Mouse (Mus musculus) stomach, embryonic 15.5 days (tissue): Measurements from ENCODE around the gene Nfe2l2. TPM values are rescaled to one million over a fixed set of nuclear protein-coding genes. Genes with fewer than 3 reads are reported as not detected.
"Not testable (repeated sequence)": the region's sequence is repeated elsewhere in the genome, so short reads cannot be mapped to it uniquely, and the experiment has no call there.

Experiments used
- ATAC-seq: fragments of 200-750 bp; cut with Nextera tagmentation; 2 replicates; pipeline ENCODE4 v1.8.0; 2017; ENCODE audit warnings: low read depth, moderate number of reproducible peaks, moderate TSS enrichment; ENCODE audit not compliant: insufficient read depth, low FRiP score
- H3K27ac ChIP-seq: fragments of 300-500 bp; sonication (generic); 2 replicates; pipeline ENCODE4 v1.5.1; 2015; ENCODE audit warnings: mild to moderate bottlenecking, inconsistent platforms
- H3K27me3 ChIP-seq: fragments of 300-500 bp; sonication (generic); replicated peaks from 2 replicates; pipeline ENCODE4 v1.6.1; 2015; ENCODE audit warnings: inconsistent platforms
- H3K36me3 ChIP-seq: fragments of 300-500 bp; sonication (generic); 2 replicates; pipeline ENCODE4 v1.6.1; 2015; ENCODE audit warnings: inconsistent platforms
- H3K4me1 ChIP-seq: fragments of 300-500 bp; sonication (generic); 2 replicates; pipeline ENCODE4 v1.6.1; 2015; ENCODE audit warnings: inconsistent platforms
- H3K4me2 ChIP-seq: fragments of 300-500 bp; sonication (generic); 2 replicates; pipeline ENCODE4 v1.6.1; 2015; ENCODE audit warnings: mild to moderate bottlenecking, inconsistent platforms
- H3K4me3 ChIP-seq: fragments of 300-500 bp; sonication (generic); replicated peaks from 2 replicates; pipeline ENCODE4 v1.5.1; 2015; ENCODE audit warnings: inconsistent platforms
- H3K9ac ChIP-seq: fragments of 300-500 bp; sonication (generic); 2 replicates; pipeline ENCODE4 v1.6.1; 2015; ENCODE audit warnings: inconsistent platforms
- H3K9me3 ChIP-seq: fragments of 300-500 bp; sonication (generic); 2 replicates; pipeline ENCODE4 v1.6.1; 2016; ENCODE audit warnings: inconsistent platforms
- WGBS: fragments of 180-500 bp; shearing (Covaris S2); methylation state at CpG from one replicate; pipeline ENCODE4 v1.1.7; 2015; 5-methylcytosine and 5-hydroxymethylcytosine counted together
- polyA plus RNA-seq: library from polyadenylated mRNA; unstranded; fragments of >200 nt; fragmentation: Nextera tagmentation; extraction: Ambion mirVana; gene quantifications from 2 replicates; pipeline ENCODE4 v1.2.1, GENCODE M21; 2015

The Nfe2l2 gene
- polyA plus RNA-seq, 1 experiment from 2014 or later, result 93.9 TPM

DNA sequence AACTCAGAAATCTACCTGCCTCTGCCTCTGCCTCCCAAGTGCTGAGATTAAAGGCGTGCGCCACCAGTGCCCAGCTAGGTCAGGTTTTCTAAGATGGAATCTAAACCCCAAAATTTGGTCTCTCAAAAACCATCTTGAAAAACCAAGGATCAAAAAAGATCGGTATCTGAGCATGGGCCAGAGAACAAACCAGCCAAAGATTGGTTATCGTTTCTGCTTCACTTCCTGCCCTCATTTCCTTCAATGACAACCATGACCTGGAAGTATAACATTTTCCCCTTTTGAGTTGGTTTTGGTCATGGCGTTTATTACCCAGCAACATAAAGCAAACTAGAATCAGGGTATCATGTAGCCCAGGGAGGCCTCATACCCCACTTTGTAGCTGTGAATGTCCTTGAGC, 47.5 kb downstream of the Nfe2l2 start:
- Histone ChIP-seq H3K4me2 (no peak overlapping the region), H3K9me3 (no peaks in the 10 kb centered on the region), H3K4me1 (peaks cover 10% of the 10 kb centered on the region; the same call in 1 of the 2 replicates), H3K27me3 (no peaks in the 10 kb centered on the region), H3K4me3 (no peak overlapping the region), H3K9ac (no peak overlapping the region), H3K36me3 (no peaks in the 10 kb centered on the region), H3K27ac (peak overlapping the region; percentile 96)
- ATAC-seq, result no peak
- 89% methylated on average over 5 of the region's 5 CpGs for WGBS

DNA sequence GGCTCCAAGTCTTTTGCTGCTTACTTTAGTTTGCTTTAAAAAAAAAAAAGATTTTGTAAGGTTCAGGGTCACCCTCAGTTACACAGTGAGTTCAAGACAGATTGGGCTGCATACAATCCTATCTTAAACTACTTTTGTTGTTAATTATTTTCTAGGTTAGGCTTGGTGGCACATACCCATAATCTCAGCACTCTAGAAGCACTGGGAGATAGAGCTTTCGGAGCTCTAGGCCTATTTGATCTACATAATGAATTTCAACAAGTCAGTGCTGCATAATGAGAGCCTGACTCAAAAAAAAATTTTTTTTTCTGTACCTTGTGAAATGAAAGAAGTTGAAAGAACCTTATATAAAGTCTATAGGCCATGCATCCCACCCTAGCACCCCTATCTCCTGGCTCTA, 49.8 kb downstream of the Nfe2l2 start:
- H3K27ac ChIP-seq, result no peak overlapping the region
- no peak overlapping the region for H3K9ac ChIP-seq
- H3K27me3 ChIP-seq, result no peaks in the 10 kb centered on the region
- no peaks in the 10 kb centered on the region for H3K36me3 ChIP-seq
- peaks cover 4% of the 10 kb centered on the region; the same call in 1 of the 2 replicates for H3K4me1 ChIP-seq
- H3K4me3 ChIP-seq, result no peak overlapping the region
- no peaks in the 10 kb centered on the region for H3K9me3 ChIP-seq
- WGBS, result 76% methylated on average over 1 of the region's 1 CpGs
- ATAC-seq, result no peak
- no peak overlapping the region for H3K4me2 ChIP-seq

DNA sequence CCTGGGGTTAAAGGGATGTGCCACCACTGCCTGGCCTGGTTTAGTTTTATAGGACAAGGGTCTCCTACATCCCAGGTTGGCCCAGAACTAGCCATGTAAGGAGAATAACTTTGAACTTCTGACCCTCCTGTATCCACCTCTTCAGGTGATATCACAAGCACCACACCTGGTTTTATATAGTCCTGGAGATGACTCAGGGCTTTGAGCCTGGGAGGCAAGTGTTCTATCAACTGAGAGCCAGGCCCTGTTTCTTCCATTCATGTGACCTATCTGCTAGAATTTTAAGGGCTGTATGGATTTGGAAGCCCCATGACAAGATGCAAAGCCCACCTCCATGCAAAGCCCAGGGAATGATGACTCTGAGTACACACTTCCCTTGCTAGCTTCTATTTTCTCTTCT, 51.3 kb downstream of the Nfe2l2 start:
- no peak overlapping the region for H3K9ac ChIP-seq
- no peak for ATAC-seq
- H3K27ac ChIP-seq, result no peak overlapping the region
- H3K4me1 ChIP-seq, result peaks cover 4% of the 10 kb centered on the region; the same call in 1 of the 2 replicates
- no peaks in the 10 kb centered on the region for H3K36me3 ChIP-seq
- H3K9me3 ChIP-seq, result no peaks in the 10 kb centered on the region
- H3K27me3 ChIP-seq, result no peaks in the 10 kb centered on the region
- H3K4me2 ChIP-seq, result no peak overlapping the region
- no peak overlapping the region for H3K4me3 ChIP-seq

DNA sequence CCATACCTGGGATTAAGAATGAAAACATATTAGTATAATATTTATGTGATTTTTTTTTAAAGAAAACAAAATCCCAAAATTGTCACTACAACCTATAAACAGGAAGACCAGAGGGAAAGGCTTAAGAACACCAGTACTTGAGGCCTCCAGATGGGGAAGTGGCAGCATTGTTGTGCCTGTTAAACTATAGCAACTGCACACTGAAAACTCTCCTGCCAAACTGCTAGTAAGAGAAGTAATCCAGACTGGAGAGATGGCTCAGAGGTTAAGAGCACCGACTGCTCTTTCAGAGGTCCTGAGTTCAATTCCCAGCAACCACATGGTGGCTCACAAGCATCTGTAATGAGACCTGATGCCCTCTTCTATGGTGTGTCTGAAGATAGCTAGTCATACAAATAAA, 54.0 kb downstream of the Nfe2l2 start:
- H3K27me3 ChIP-seq, result no peaks in the 10 kb centered on the region
- H3K4me3 ChIP-seq, result no peak overlapping the region
- WGBS, result 89% methylated on average over 1 of the region's 1 CpGs
- H3K4me1 ChIP-seq, result no peaks in the 10 kb centered on the region
- no peaks in the 10 kb centered on the region for H3K9me3 ChIP-seq
- ATAC-seq, result no peak
- H3K27ac ChIP-seq, result no peak overlapping the region
- H3K36me3 ChIP-seq, result no peaks in the 10 kb centered on the region
- no peak overlapping the region for H3K4me2 ChIP-seq
- H3K9ac ChIP-seq, result no peak overlapping the region

DNA sequence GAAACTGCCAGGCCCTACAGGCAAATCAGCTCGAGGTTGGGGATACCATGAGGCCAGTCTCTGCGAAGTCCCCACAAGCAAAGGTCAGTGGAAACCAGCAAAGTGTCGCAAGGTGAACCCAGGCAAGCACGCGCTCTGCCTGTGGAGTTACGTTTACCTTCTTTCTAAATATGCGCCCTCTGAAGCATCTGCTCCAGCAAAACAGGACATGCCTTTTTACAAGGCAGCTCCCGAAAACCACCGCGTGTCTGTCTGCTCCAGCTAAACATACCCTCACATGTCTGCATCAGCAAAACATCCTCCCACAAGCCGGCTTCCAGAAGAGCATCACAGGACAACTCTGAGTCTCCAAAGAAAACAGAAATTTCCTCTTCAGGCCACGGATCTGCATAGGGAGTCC, 59.2 kb downstream of the Nfe2l2 start:
- H3K4me1 ChIP-seq, result 0 out of 2 replicates have a peak, but pooled peaks cover 3% of the 10 kb centered on the region
- H3K36me3 ChIP-seq, result no peaks in the 10 kb centered on the region
- H3K4me3 ChIP-seq, result no peak overlapping the region
- H3K4me2 ChIP-seq, result no peak overlapping the region
- H3K27ac ChIP-seq, result no peak overlapping the region
- H3K27me3 ChIP-seq, result no peaks in the 10 kb centered on the region
- ATAC-seq, result no peak
- no peaks in the 10 kb centered on the region for H3K9me3 ChIP-seq
- H3K9ac ChIP-seq, result no peak overlapping the region
- WGBS, result 94% methylated on average over 12 of the region's 12 CpGs

DNA sequence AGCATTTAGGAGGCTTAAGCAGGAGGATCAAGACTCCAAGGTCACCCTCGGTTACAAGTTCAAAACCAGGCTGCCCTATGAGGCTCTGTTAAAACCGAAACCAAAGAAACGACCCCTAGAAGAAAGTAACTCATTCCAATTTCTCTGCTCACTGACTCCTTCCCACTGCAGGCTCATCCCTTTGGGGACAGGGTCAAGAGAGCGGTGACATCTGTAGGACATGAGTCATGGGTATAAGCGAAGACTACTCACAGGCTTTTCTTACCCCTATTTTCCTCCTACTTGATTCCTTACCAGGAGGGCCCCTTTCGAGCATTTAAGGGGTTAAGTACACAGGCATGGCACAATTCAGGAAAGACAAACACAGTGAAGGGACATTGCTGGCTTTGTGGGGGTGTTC, 60.5 kb downstream of the Nfe2l2 start:
- no peak for ATAC-seq
- Histone ChIP-seq H3K27ac (no peak overlapping the region), H3K36me3 (no peaks in the 10 kb centered on the region), H3K4me3 (no peak overlapping the region), H3K9me3 (no peaks in the 10 kb centered on the region), H3K4me2 (no peak overlapping the region), H3K9ac (no peak overlapping the region), H3K27me3 (no peaks in the 10 kb centered on the region), H3K4me1 (0 out of 2 replicates have a peak, but pooled peaks cover 3% of the 10 kb centered on the region)
- WGBS, result 81% methylated on average over 6 of the region's 6 CpGs

DNA sequence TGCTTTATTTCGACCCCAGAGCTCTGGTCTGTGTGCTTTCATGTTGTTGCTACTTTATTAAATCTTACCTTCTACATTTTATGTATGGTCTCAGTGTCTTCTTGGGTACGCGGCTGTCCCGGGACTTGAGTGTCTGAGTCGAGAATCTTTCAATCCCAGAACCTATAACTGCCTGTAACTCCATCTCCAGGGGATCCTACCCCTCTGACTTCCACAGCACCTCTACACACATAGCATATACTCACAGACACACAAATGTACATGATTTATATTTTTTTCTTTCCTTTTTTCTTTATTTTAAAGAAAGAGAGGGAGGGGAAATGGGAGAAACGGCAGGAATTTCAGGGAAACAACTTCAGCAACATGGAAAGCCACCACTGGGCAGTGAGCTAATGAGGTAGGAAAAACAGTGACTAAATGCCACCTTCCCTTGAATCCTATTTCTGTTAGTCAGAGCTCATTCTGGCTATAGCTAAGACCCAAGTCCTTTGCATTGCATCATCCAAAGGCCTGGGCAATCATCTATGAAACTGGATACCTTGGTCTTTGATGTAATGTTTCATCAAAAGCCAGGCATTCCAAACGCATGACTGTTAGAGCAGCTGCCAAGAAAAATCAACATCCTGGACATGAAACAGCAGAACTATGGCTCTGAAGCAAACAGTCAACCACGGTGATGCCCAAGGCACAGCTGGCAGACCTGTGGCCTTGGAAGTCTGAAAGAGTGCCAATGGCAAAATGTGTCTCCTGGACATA, 61.5 kb downstream of the Nfe2l2 start:
- Histone ChIP-seq H3K27me3 (no peaks in the 10 kb centered on the region), H3K36me3 (no peaks in the 10 kb centered on the region), H3K4me3 (no peak overlapping the region), H3K9ac (no peak overlapping the region), H3K4me2 (no peak overlapping the region), H3K27ac (peak overlapping the region; percentile 54; the same call in 1 of the 2 replicates), H3K4me1 (0 out of 2 replicates have a peak, but pooled peaks cover 3% of the 10 kb centered on the region), H3K9me3 (no peaks in the 10 kb centered on the region)
- 62% methylated on average over 8 of the region's 8 CpGs for WGBS
- peak; percentile 77 for ATAC-seq

DNA sequence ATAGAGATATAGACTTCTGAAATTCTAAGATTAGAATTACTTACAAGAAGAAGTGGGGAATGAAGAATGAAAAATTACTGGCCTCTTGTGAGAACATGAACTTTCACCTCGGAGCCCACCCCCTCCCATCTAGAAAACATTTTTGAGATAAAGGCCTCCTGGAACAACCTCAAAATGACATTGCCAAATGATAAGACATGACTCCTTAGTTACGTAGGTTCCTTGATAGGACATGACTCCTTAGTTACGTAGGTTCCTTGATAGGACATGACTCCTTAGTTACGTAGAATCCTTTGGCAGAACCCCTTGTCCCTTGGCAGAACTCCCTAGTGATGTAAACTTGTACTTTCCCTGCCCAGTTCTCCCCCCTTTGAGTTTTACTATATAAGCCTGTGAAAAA, 62.1 kb downstream of the Nfe2l2 start:
- H3K4me2 ChIP-seq, H3K4me3 ChIP-seq, H3K9ac ChIP-seq, H3K27ac ChIP-seq, H3K4me1 ChIP-seq, ATAC-seq, H3K27me3 ChIP-seq, H3K36me3 ChIP-seq, H3K9me3 ChIP-seq: not testable (repeated sequence)
- 49% methylated on average over 4 of the region's 4 CpGs for WGBS

DNA sequence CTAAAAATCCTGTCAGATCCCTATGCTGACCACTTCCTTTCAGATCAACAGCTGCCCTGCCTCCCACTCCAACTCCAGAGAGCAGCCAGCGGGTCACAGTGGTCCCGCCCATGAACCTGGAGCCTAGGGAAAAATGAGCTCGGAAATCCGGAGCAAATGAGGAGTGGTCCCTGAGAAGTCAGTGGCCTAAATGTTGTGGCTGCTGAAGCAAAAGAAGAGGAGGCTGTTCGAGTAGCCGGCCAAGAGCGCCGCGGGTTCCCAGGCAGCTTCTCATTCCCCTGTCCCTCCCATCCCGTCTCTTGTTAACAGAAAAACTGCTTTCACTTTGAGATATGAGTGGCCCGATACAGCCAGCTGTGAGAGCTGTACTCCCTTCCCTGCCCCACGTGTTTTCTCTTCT, 64.9 kb downstream of the Nfe2l2 start:
- H3K4me1 ChIP-seq, H3K9me3 ChIP-seq, H3K27me3 ChIP-seq, H3K36me3 ChIP-seq, ATAC-seq, H3K4me3 ChIP-seq, H3K9ac ChIP-seq, H3K27ac ChIP-seq: not testable (repeated sequence)
- 10% methylated on average over 11 of the region's 12 CpGs for WGBS
- peak overlapping the region; percentile 39; the same call in 1 of the 2 replicates for H3K4me2 ChIP-seq

DNA sequence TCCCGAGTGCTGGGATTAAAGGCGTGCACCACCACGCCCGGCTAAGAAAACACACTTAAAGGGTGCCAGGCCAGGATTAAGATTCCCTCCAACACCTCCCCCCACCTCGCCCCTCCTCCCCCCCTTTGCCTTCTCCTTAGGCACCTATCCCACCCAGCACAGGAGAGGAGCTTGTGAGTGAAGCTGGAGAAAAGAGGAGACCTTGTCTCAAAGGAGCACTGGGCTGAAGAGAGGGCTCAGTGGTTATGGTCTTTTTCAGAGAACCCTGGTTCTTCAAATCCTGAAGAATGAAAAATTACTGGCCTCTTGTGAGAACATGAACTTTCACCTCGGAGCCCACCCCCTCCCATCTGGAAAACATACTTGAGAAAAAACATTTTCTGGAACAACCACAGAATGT, 66.6 kb downstream of the Nfe2l2 start:
- H3K9me3 ChIP-seq, H3K27ac ChIP-seq, H3K4me2 ChIP-seq, H3K4me3 ChIP-seq, ATAC-seq, H3K4me1 ChIP-seq, H3K27me3 ChIP-seq, H3K36me3 ChIP-seq, H3K9ac ChIP-seq: not testable (repeated sequence)
- 84% methylated on average over 6 of the region's 6 CpGs for WGBS

DNA sequence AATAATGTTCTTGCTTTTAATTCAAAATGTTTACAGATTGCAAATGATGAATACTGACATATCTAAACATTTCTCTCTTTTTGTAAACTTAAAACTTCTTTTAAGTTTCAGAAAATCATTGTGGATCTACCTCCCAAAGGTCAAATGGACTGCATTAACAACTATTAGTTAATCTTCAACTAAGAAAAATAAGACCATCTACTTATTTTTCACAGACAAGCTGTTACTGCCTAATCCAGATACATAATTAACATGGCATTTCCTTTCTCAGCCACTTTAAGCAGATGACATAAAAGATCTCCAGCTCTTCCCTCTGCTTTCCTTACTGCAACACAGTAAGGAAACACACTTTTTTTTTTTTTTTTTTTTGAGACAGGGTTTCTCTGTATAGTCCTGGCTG, 67.1 kb downstream of the Nfe2l2 start:
- H3K9me3 ChIP-seq, result no peaks in the 10 kb centered on the region
- ATAC-seq, result no peak
- H3K4me3 ChIP-seq, result no peak overlapping the region
- no peak overlapping the region for H3K9ac ChIP-seq
- no peak overlapping the region for H3K27ac ChIP-seq
- H3K27me3 ChIP-seq, result no peaks in the 10 kb centered on the region
- no peak overlapping the region for H3K4me2 ChIP-seq
- H3K4me1 ChIP-seq, result peaks cover 6% of the 10 kb centered on the region
- H3K36me3 ChIP-seq, result no peaks in the 10 kb centered on the region

DNA sequence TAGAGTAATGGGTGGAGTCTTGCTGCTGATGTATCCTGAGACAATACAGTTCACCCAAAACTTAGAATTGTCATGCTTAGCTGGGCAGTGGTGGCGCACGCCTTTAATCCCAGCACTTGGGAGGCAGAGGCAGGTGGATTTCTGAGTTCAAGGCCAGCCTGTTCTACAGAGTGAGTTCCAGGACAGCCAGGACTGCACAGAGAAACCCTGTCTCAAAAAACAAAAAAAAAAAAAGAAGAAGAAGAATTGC, 67.5 kb downstream of the Nfe2l2 start:
- H3K9me3 ChIP-seq, H3K36me3 ChIP-seq, H3K9ac ChIP-seq, H3K4me1 ChIP-seq, H3K27me3 ChIP-seq, H3K27ac ChIP-seq, H3K4me2 ChIP-seq, H3K4me3 ChIP-seq: not testable (repeated sequence)
- peak; percentile 27; the same call in 1 of the 2 replicates for ATAC-seq
- 86% methylated on average over 2 of the region's 2 CpGs for WGBS
